Mouse (Mus musculus) kidney, postnatal 25 days (tissue): ENCODE data around the gene Mak.

ENCODE experiments used
- DNase-seq, 2 experiments: peaks; one replicate each; pipeline ENCODE4 v3.0.0; 2021; ENCODE audit warnings: mixed read lengths in 2 of 2

Mak gene

GRCm38 (mm10) chr13:41079421-41079780 is at the start of gene Mak:
Gene Mak (minus strand): TSS chr13:41079706.
- peak; percentile 63 to 83 for DNase-seq

GRCm38 (mm10) chr13:41129061-41129460 is 49.6 kb upstream of the Mak start:
- DNase-seq, result no peak

DNA sequence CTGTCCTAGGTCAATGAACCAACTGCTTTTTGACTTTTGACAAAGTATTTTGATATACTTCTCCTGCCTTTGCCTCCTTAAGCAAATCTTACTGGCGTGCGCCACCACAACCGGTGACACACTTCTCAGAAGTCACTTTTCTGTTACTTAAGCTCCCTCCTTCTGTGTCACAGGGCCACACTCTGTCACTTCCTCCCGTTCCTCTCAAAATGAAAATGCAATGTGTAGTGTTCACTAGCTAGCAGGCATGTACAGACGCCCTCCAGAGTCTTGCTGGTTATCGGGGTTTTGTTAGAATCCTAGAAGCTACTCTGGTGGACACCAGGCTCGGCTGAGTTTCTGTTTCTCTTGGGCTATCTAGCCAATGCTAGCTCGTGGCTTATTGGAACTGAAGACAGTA is 48.8 kb upstream of the Mak start:
- no peak for DNase-seq

DNA sequence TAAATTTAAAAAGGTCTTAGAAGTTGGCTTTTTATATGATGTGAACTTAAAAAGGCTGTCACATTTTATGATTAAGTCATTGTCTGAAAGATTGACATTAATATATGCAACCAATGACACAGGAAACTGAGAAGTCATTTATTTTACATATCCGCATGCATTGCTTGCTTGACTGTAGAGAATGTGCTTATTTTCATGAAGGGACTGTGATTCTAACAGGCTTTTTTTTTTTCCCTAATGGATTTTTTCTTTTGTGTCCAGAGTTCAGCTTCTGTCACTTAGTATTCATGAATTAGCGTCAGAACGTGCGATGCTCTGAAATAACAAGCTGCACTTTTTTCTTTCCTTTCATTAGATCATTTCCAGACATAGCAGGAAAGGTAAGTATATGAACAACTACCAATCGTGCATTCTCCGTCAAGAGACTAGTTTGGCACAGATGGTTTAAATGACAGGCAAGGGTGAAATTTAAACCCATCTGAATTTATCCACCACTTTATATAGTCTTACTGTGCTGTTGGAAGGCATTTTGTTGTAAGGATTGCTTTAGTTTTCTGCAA is 44.2 kb upstream of the Mak start:
- DNase-seq, result no peak

- DNase-seq, result no peak
These were observed 39.8 kb upstream of the Mak start for GRCm38 (mm10) chr13:41119152-41119945.

DNA sequence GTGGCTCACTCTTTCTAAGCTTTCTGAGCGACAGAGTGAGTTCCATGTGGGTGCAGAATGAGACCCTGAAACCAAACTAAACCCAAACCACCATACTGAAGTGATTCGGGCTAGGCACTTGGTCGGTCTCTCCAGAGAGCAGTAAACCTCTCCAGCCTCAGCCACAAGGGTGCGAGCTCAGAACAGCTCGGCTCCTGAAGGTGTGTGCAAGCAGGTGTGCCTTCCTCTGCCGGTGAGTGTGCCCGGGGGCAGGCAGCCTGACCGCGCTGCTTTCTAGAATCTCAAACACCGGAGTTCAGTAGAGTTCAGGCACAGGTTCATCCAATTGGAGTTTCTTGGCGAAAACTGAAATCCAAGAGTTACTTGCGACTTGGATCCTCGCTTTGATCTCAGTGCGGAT is 34.4 kb upstream of the Mak start, which contains the start of gene Sycp2l:
Gene Sycp2l, plus strand, starts transcription at position 368 of the 400 bp plus-strand sequence.
- DNase-seq, result peak in 1 of 2 experiments; percentile 39

- no peak for DNase-seq
These were observed 31.4 kb upstream of the Mak start, which contains the start of gene Gcm2 for GRCm38 (mm10) chr13:41110935-41111334. Gene Gcm2 (minus strand): TSS chr13:41111035.

DNA sequence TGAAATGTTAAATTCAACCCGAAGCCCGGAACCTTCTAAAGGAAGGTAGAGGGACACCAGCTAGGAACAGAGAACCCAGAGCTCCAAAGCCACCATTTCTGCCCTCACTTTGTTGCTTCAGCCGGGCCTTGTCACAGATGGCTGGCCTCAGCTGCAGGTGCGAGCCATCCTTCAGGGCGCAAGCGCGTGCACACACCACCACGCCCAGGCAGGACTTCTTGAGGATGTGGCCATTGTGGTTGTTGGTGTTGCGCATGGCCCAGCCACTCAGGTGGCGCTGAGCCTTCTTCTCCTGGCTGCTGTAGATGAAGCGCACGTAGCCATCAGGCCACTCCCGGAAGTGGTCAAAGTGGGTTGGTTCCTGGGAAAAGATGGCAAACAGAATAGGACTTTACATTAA is 26.0 kb upstream of the Mak start:
- no peak for DNase-seq

DNA sequence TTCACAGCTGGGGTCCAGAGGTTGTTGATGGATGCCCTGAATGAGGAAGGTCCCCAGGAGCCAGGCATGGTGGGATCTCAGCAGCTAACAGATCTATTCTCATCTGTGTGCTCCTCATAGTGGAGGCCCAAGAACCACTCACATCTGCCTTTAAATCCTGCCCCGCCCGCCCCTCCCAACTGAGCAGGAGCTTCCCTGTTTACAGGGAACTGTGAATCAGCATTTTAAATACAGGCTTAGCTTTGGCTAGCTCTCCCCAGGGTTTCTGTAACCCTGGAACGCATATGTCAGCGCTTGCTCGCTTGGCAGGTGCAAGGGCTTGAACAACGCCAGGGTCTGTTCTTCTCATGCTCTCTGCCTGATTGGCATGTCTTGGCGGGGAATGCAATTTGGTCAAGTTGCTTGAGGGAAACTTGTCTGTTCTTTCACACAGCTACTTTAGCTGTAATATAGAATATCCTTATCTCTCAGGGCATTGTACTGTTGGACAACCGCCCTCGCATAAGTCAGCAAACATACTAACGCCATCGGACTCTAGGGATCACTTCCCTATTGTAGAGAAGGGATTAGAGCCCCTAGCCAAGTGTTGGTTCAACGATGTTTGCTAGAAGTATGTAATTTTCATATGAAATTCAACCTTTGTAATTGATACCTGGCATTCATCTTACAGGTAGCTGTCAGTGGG is 24.5 kb upstream of the Mak start:
- DNase-seq, result no peak

- DNase-seq, result no peak
These were observed 20.5 kb upstream of the Mak start for GRCm38 (mm10) chr13:41100031-41100430.

- DNase-seq, result no peak
These were observed 18.8 kb upstream of the Mak start for GRCm38 (mm10) chr13:41098325-41098724.

GRCm38 (mm10) chr13:41097324-41098058 is 18.0 kb upstream of the Mak start:
- DNase-seq, result no peak

DNA sequence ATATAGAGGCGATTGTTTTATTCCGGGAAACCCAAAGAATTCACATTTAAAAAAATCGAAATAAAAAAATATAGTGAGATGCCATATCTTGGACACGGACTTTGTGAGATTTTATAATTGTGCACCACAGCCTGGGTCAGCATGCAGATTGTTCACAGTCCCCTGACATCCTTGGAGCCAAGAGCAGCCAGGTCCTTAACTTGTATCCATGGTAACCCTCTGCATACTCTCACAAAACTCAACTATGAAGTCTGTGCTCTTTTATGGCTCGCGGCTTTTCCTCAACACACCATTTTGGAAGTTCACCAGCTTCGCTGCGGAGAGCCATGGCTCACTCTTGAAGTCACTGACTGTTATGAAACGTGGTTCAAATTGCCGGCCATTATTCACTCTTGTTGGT is 14.7 kb upstream of the Mak start:
- no peak for DNase-seq

GRCm38 (mm10) chr13:41091271-41091670 is 11.8 kb upstream of the Mak start:
- DNase-seq, result no peak

- DNase-seq, result no peak
These were observed 9.2 kb upstream of the Mak start for GRCm38 (mm10) chr13:41088746-41089145.

DNA sequence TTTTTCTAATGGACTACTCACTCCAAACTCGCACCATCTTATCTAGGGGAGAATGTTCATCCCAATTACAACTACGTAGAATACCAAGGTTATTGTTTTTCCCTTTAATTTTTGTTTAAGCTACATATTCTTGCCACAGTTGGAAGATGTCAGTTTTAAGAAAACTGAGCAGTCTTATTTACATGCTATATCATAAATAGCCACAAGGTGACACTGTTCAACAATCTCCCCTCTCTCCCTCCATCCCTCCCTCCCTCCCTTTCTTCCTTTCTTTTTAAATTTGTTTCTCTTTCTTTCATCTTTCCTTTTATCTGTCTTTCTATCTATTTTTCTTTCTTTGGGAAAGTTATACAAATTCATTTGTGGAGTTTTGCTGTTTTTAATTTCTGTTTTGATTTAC is 5.6 kb upstream of the Mak start:
- no peak for DNase-seq

DNA sequence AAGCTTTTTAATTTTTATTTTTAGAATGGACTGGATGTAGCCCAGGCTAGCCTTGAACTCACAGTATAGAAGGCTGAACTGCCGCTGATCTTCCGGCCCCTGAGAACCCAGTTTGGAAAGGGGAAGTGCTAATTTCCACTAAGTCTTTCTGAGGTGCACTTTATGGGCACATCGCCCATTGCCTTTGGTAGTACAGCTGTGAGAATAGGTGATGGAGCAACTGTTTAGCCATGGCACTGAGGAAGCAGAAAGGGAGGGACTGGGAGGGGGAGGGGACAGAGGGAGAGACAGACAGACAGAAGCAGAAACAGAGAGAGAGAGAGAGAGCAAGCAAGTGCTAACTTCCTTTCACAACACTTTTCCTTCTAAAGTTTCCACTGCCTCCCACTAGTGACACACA is 5.0 kb upstream of the Mak start:
- DNase-seq, result no peak

GRCm38 (mm10) chr13:41080700-41081099 is 1.2 kb upstream of the Mak start:
- DNase-seq, result no peak

GRCm38 (mm10) chr13:41079859-41080258 is 353 bp upstream of the Mak start:
- DNase-seq, result no peak

DNA sequence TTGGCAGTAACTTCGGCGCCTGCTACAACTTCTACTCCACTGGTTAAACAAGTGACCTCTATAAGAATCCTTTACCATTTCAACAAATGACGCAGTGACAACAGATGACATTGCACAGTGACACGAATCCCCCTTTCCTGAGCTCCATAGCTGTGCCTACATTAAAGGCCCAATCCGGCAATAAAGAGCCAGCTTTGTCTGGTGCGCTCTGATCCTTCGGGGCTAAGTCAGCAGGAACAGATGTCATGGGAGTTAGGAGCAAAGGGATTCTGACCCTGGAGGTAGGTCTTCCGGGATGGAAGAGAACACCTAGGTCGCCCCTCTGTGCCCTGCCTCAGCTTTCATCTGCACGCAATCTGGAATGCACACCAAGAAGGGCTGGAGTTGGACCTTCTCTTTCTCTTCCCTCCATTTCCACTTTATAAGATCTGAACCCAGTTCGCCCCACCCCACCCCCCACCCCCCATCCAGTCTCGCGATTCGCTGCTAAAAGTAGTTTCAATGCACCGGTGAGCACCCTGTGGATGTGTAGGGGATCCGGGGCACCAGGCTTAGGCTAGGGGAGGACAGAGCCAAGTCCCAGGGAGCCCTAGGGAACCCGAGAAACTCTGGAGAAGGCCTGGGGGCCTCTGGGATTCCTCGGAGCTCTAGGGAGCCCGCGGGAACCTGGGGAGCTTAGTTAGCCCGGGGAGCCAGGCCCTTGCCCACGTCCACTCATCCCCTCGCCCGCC is 651 bp downstream of the Mak start:
- no peak for DNase-seq

- DNase-seq, result no peak
These were observed 1.6 kb downstream of the Mak start for GRCm38 (mm10) chr13:41077921-41078320.

- DNase-seq, result no peak
These were observed 5.7 kb downstream of the Mak start for GRCm38 (mm10) chr13:41073819-41074218.

GRCm38 (mm10) chr13:41071617-41072016 is 7.9 kb downstream of the Mak start:
- no peak for DNase-seq
